Mouse (Mus musculus) MEL (cell line): ENCODE measurements at regions not wholly inside any gene's neighbourhood (a gene's known extent, or its start where the extent isn't known, plus 50 kb on each side); places are given as distances from the start of the nearest gene placed in this dataset.

Source experiments
- DNase-seq: peaks from one replicate; pipeline ENCODE4 v3.0.0; 2011; ENCODE audit warnings: low read depth, low spot score
- H3K27ac ChIP-seq: 2 replicates; pipeline ENCODE4 v1.5.1; 2012; ENCODE audit warnings: low read depth, mild to moderate bottlenecking, control low read depth, low read length, moderate library complexity; ENCODE audit not compliant: control insufficient read depth
- H3K27me3 ChIP-seq, 2 experiments: fragments of 150-350 bp in 1 of 2; sonication (generic) in 1 of 2; 2 replicates each; pipeline ENCODE4 v1.6.1; 2012; ENCODE audit warnings: low read length in 2 of 2, mild to moderate bottlenecking in 2 of 2, improper control_type of control experiment in 1 of 2, moderate library complexity in 1 of 2; ENCODE audit not compliant: insufficient read depth in 2 of 2, control insufficient read depth in 1 of 2
- H3K36me3 ChIP-seq, 2 experiments: 2 replicates each; pipeline ENCODE4 v1.6.1; 2012 to 2014; ENCODE audit warnings: low read length in 2 of 2, improper control_type of control experiment in 1 of 2, inconsistent platforms in 1 of 2, mild to moderate bottlenecking in 1 of 2; ENCODE audit not compliant: insufficient read depth in 2 of 2, control insufficient read depth in 1 of 2
- H3K4me1 ChIP-seq, 2 experiments: fragments of 150-350 bp in 1 of 2; sonication (generic) in 1 of 2; 2 replicates each; pipeline ENCODE4 v1.6.1; 2012; ENCODE audit warnings: low read length in 2 of 2, improper control_type of control experiment in 1 of 2, mild to moderate bottlenecking in 1 of 2; ENCODE audit not compliant: insufficient read depth in 2 of 2, control insufficient read depth in 1 of 2
- H3K4me3 ChIP-seq, 2 experiments: fragments of 150-350 bp in 1 of 2; sonication (generic) in 1 of 2; 2 replicates each; pipeline ENCODE4 v1.5.1; 2012; ENCODE audit warnings: low read depth in 2 of 2, low read length in 2 of 2, mild to moderate bottlenecking in 2 of 2, moderate library complexity in 2 of 2, control low read depth in 1 of 2, improper control_type of control experiment in 1 of 2; ENCODE audit not compliant: control insufficient read depth in 1 of 2, insufficient read depth in 1 of 2
- H3K79me2 ChIP-seq: 2 replicates; pipeline ENCODE4 v1.6.1; 2012; ENCODE audit warnings: mild to moderate bottlenecking, low read length, moderate library complexity; ENCODE audit not compliant: control insufficient read depth, poor library complexity, insufficient read depth
- H3K9ac ChIP-seq: 2 replicates; pipeline ENCODE4 v1.6.1; 2012; ENCODE audit warnings: low read depth, mild to moderate bottlenecking, control low read depth, low read length, moderate library complexity; ENCODE audit not compliant: control insufficient read depth, poor library complexity, severe bottlenecking
- H3K9me3 ChIP-seq: fragments of 150-350 bp; sonication (generic); replicated peaks from 2 replicates; pipeline ENCODE4 v1.6.1; 2012; ENCODE audit warnings: mild to moderate bottlenecking, low read length, improper control_type of control experiment, moderate library complexity; ENCODE audit not compliant: insufficient read depth
- BHLHE40 ChIP-seq: IDR thresholded peaks from 2 replicates; pipeline ENCODE4 v1.6.1; 2012; ENCODE audit warnings: low read depth, mild to moderate bottlenecking, inconsistent platforms, low read length, improper control_type of control experiment, borderline replicate concordance
- CHD1 ChIP-seq: IDR thresholded peaks from 2 replicates; pipeline ENCODE4 v1.6.1; 2012; ENCODE audit warnings: low read depth, mild to moderate bottlenecking, inconsistent platforms, low read length, improper control_type of control experiment
- CHD2 ChIP-seq: IDR thresholded peaks from 2 replicates; pipeline ENCODE4 v1.6.1; 2011; ENCODE audit warnings: low read length, improper control_type of control experiment
- E2F4 ChIP-seq: IDR thresholded peaks from 2 replicates; pipeline ENCODE4 v1.6.1; 2011; ENCODE audit warnings: low read depth, low read length, improper control_type of control experiment, borderline replicate concordance
- EP300 ChIP-seq, 2 experiments: IDR thresholded peaks; 2 replicates each; pipeline ENCODE4 v1.6.1; 2011; ENCODE audit warnings: improper control_type of control experiment in 2 of 2, low read length in 2 of 2, low read depth in 1 of 2, mild to moderate bottlenecking in 1 of 2
- ETS1 ChIP-seq: IDR thresholded peaks from 2 replicates; pipeline ENCODE4 v1.6.1; 2012; ENCODE audit warnings: low read depth, mild to moderate bottlenecking, inconsistent platforms, low read length, improper control_type of control experiment, moderate library complexity
- GABPA ChIP-seq: IDR thresholded peaks from 2 replicates; pipeline ENCODE4 v1.6.1; 2012; ENCODE audit warnings: low read depth, mild to moderate bottlenecking, inconsistent platforms, low read length, improper control_type of control experiment, moderate library complexity
- JUND ChIP-seq: IDR thresholded peaks from 2 replicates; pipeline ENCODE4 v1.6.1; 2011; ENCODE audit warnings: low read depth, mild to moderate bottlenecking, improper control_type of control experiment, low read length
- KAT2A ChIP-seq: conservative IDR thresholded peaks from 2 replicates; pipeline ENCODE4 v1.6.1; 2012; ENCODE audit warnings: low read depth, low read length, improper control_type of control experiment, inconsistent platforms
- MAZ ChIP-seq: IDR thresholded peaks from 2 replicates; pipeline ENCODE4 v1.6.1; 2012; ENCODE audit warnings: low read depth, mild to moderate bottlenecking, inconsistent platforms, low read length, improper control_type of control experiment
- MEF2A ChIP-seq: IDR thresholded peaks from 2 replicates; pipeline ENCODE4 v1.6.1; 2014; ENCODE audit warnings: low read depth, mild to moderate bottlenecking, inconsistent platforms, low read length, improper control_type of control experiment; ENCODE audit not compliant: poor library complexity, insufficient replicate concordance, severe bottlenecking; ENCODE audit errors: extremely low read depth
- NELFE ChIP-seq: IDR thresholded peaks from 2 replicates; pipeline ENCODE4 v1.6.1; 2011; ENCODE audit warnings: low read depth, low read length, improper control_type of control experiment
- NRF1 ChIP-seq: IDR thresholded peaks from 2 replicates; pipeline ENCODE4 v1.6.1; 2014; ENCODE audit warnings: low read depth, mild to moderate bottlenecking, inconsistent platforms, low read length, improper control_type of control experiment, moderate library complexity; ENCODE audit not compliant: poor library complexity, insufficient read depth, severe bottlenecking
- POLR2AphosphoS2 ChIP-seq: IDR thresholded peaks from 2 replicates; pipeline ENCODE4 v1.6.1; 2011; ENCODE audit warnings: low read length, improper control_type of control experiment
- RAD21 ChIP-seq: IDR thresholded peaks from 2 replicates; pipeline ENCODE4 v1.6.1; 2011; ENCODE audit warnings: mild to moderate bottlenecking, low read depth, low read length, improper control_type of control experiment
- RCOR1 ChIP-seq: IDR thresholded peaks from 2 replicates; pipeline ENCODE4 v1.6.1; 2012; ENCODE audit warnings: low read depth, mild to moderate bottlenecking, inconsistent platforms, low read length, improper control_type of control experiment
- USF2 ChIP-seq, 2 experiments: IDR thresholded peaks; 2 replicates each; pipeline ENCODE4 v1.6.1; 2011 to 2012; ENCODE audit warnings: improper control_type of control experiment in 2 of 2, low read length in 2 of 2, borderline replicate concordance in 1 of 2, inconsistent platforms in 1 of 2, low read depth in 1 of 2, mild to moderate bottlenecking in 1 of 2; ENCODE audit not compliant: insufficient read depth in 1 of 2
- ZNF384 ChIP-seq: IDR thresholded peaks from 2 replicates; pipeline ENCODE4 v1.6.1; 2012; ENCODE audit warnings: low read depth, mild to moderate bottlenecking, inconsistent platforms, low read length, improper control_type of control experiment

DNA sequence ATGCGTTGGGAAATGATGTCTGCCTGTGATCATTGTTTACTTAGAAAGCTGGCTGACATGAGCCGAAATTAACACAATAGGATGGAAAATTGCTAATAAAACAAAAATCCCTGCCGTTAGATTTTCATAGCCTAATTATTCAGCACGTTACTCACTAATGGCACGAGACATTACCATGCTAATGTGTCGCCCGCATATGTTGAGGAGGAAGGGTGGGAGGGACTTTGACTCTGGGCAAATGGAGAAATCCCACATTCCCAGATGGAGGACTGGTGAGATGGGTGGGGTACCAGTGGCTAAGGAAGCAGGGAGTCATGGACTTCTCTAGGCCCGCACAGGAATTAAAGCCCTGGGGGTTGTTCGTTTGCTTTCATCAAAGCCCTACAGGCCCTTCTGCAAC, 155.8 kb upstream of the Podxl start:
- Histone ChIP-seq H3K36me3 (no peaks in the 10 kb centered on the region), H3K4me3 (no peak overlapping the region), H3K27me3 (0 out of 4 replicates have a peak, but pooled peaks cover 0 to 2% of the 10 kb centered on the region in 2 experiments), H3K4me1 (no peaks in the 10 kb centered on the region), H3K9ac (no peak overlapping the region), H3K9me3 (no peaks in the 10 kb centered on the region), H3K79me2 (no peaks in the 10 kb centered on the region), H3K27ac (no peak overlapping the region)
- no peak for DNase-seq
- TF ChIP-seq MAZ: no peak
- no peak for TF ChIP-seq USF2 (IDR thresholded peaks at IDR 0.05; ENCODE audit: borderline replicate concordance in 1 of 2, insufficient read depth in 1 of 2, low read depth in 1 of 2, low read length in 2 of 2)
- no peak for TF ChIP-seq CHD2
- no peak for TF ChIP-seq ZNF384
- TF ChIP-seq RAD21: no peak
- no peak for TF ChIP-seq JUND
- TF ChIP-seq NELFE: no peak
- no peak for TF ChIP-seq NRF1
- no peak for TF ChIP-seq E2F4
- no peak for TF ChIP-seq GABPA
- no peak for TF ChIP-seq RCOR1
- TF ChIP-seq BHLHE40: no peak
- TF ChIP-seq CHD1: no peak
- TF ChIP-seq MEF2A: no peak
- no peak for TF ChIP-seq EP300 (IDR thresholded peaks at IDR 0.05; ENCODE audit: low read depth in 1 of 2, low read length in 2 of 2)
- TF ChIP-seq KAT2A: no peak

DNA sequence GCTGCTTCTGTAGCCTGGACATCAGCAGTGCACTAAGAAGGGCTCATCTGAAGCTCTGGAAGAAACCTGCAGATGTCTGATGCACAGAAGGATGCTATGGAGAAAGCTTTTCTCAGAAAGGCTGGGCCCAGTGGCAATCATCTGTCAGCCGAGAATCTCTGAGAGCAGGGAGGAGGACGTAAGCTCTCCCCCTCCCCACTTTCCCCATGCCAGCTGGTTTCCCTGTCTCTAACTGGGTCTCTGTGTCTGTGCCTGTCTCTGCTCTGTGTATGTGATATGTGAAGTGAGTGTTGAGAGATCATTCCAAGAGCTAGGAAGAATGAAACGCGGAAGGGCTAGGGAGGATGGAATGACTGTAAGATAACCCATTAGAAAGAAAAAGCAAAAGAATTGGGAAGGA, 155.1 kb upstream of the Podxl start:
- H3K9ac ChIP-seq: no peak overlapping the region
- TF ChIP-seq ETS1 (no peak), CHD1 (no peak), POLR2AphosphoS2 (no peak)
- no peak overlapping the region for H3K27ac ChIP-seq
- H3K9me3 ChIP-seq: no peaks in the 10 kb centered on the region
- no peak overlapping the region for H3K4me3 ChIP-seq
- no peaks in the 10 kb centered on the region for H3K79me2 ChIP-seq
- no peak for DNase-seq
- H3K27me3 ChIP-seq: 0 out of 4 replicates have a peak, but pooled peaks cover 0 to 2% of the 10 kb centered on the region in 2 experiments
- H3K36me3 ChIP-seq: no peaks in the 10 kb centered on the region
- H3K4me1 ChIP-seq: no peaks in the 10 kb centered on the region
